Mouse (Mus musculus): ENCODE measurements around the gene Sept3.

GRCm38 (mm10) chr15:82341675-82342542 lies 67.2 kb downstream of the Sept3 start:
- TF ChIP-seq CTCF (IDR thresholded peaks at IDR 0.05; ENCODE audit: low read depth): no peak
- no peak for TF ChIP-seq EP300 (IDR thresholded peaks at IDR 0.05; ENCODE audit: low read depth)
